Mouse (Mus musculus) ES-Bruce4 (cell line): Measurements from ENCODE around the gene Slc5a7. TPM values are rescaled to one million over a fixed set of nuclear protein-coding genes. Genes with fewer than 3 reads are reported as not detected.

Experiments
- H3K27ac ChIP-seq: 2 replicates; pipeline ENCODE4 v1.5.1; 2012; ENCODE audit warnings: low read length, inconsistent platforms; ENCODE audit not compliant: insufficient read depth
- H3K27me3 ChIP-seq: 2 replicates; pipeline ENCODE4 v1.6.1; 2012; ENCODE audit warnings: mild to moderate bottlenecking, low read length, inconsistent platforms; ENCODE audit not compliant: control insufficient read depth, poor library complexity, insufficient read depth, severe bottlenecking
- H3K36me3 ChIP-seq: 2 replicates; pipeline ENCODE4 v1.6.1; 2012; ENCODE audit warnings: inconsistent platforms, mild to moderate bottlenecking, low read length, moderate library complexity; ENCODE audit not compliant: control insufficient read depth, poor library complexity, insufficient read depth, severe bottlenecking
- H3K4me1 ChIP-seq: one replicate; pipeline ENCODE4 v1.8.1; 2011; ENCODE audit warnings: low read length; ENCODE audit not compliant: control insufficient read depth, insufficient read depth
- H3K4me3 ChIP-seq: 2 replicates; pipeline ENCODE4 v1.5.1; 2011; ENCODE audit warnings: low read depth, mild to moderate bottlenecking, low read length
- H3K9ac ChIP-seq: 2 replicates; pipeline ENCODE4 v1.6.1; 2012; ENCODE audit warnings: low read depth, mild to moderate bottlenecking, inconsistent platforms; ENCODE audit not compliant: poor library complexity, severe bottlenecking
- H3K9me3 ChIP-seq: replicated peaks from 2 replicates; pipeline ENCODE4 v1.6.1; 2012; ENCODE audit warnings: mild to moderate bottlenecking, low read length, inconsistent platforms; ENCODE audit not compliant: control insufficient read depth, poor library complexity, insufficient read depth, severe bottlenecking
- CTCF ChIP-seq: IDR thresholded peaks from one replicate; pipeline ENCODE4 v1.8.1; 2011; ENCODE audit warnings: low read depth, low read length
- EP300 ChIP-seq: IDR thresholded peaks from 2 replicates; pipeline ENCODE4 v1.6.1; 2011; ENCODE audit warnings: low read depth, low read length; ENCODE audit not compliant: insufficient read depth
- POLR2A ChIP-seq: IDR thresholded peaks from one replicate; pipeline ENCODE4 v1.8.1; 2011; ENCODE audit warnings: low read length; ENCODE audit not compliant: insufficient read depth
- polyA plus RNA-seq: library from polyadenylated mRNA; stranded (reverse); fragments of >200 nt; gene quantifications from 2 replicates; pipeline ENCODE4 v1.2.4, GENCODE M21; 2011; ENCODE audit warnings: low read depth; ENCODE audit not compliant: missing spikeins, insufficient read depth, insufficient read length

The Slc5a7 gene
- polyA plus RNA-seq, result 0.64 and 1.9 TPM in 2 replicates

DNA sequence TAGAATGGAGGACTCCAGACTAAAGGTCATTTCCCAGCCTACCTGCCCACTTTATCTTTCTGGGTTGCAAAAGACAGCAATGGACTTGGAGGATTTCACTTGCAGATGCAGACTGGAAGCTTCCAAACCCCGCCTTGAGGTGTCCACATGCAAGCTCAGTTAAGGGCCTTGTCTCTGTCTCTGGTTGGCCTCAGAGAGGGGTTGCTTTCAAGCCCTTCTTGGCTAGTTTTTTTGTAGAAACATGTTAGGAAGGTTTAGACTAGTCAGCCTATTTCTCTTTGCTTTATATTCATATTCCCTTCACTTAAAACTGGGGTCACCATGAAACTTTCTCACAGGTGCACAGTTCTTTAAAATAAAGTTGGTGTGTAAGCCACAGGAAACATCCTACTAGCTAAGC lies at the start of gene Slc5a7:
Slc5a7 (minus strand) TSS at position 101 of the 400 bp plus-strand sequence.
- Histone ChIP-seq H3K9me3 (no peaks in the 10 kb centered on the region), H3K27me3 (no peaks in the 10 kb centered on the region)

DNA sequence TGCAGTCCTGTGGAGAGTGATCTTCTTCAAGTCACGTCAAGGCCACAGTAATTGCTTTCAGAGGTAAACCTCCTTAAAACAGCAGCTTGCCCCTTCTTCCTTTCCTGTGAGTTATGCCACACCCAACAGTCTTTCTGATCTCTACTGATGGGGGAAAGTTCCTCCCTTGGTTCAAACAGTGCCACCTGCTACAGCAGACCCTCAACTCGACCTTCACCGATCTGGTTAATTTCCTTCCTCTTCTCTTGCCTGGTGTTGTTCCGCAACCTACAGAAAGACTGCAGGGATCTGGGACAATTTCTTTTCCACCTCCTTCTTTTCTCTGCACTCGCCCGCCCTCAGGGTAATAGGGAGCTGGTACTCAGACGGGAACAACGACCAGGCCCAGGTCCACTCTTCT lies 48.8 kb upstream of the Slc5a7 start:
- Histone ChIP-seq H3K27ac (no peak overlapping the region), H3K4me3 (no peak overlapping the region), H3K27me3 (no peaks in the 10 kb centered on the region), H3K36me3 (no peaks in the 10 kb centered on the region), H3K9me3 (no peaks in the 10 kb centered on the region), H3K4me1 (no peaks in the 10 kb centered on the region), H3K9ac (no peak overlapping the region)
- no peak for TF ChIP-seq EP300
- no peak for TF ChIP-seq POLR2A
- TF ChIP-seq CTCF, result no peak

More for the DNA sequence above, at the start of gene Slc5a7:
- Histone ChIP-seq H3K9ac (0 out of 2 replicates have a peak within 1 kb of the TSS, but pooled peaks have one; percentile 35), H3K4me3 (peak within 1 kb of the TSS; percentile 53), H3K36me3 (no peaks in the 10 kb centered on the region), H3K27ac (no peak within 1 kb of the TSS), H3K4me1 (no peaks in the 10 kb centered on the region)
- TF ChIP-seq EP300, result no peak
- TF ChIP-seq CTCF, result no peak
- TF ChIP-seq POLR2A, result no peak

DNA sequence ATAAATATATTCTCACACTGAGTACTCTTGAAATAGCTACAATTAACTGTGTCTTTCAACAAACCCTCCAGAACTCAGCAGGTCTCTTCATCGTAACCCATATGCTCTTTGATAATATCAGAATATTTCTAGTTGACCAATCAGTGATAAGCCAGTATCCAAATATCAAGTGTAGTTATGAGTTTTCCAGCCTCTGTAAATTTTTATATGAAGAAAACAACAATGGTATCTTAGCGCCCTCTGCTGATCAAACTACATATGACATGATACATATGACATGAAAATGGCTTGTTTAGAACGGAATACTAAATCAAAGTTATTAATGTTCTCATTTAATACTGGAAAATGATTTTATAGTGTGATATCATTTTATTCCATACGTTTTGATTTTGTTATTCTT lies 44.6 kb upstream of the Slc5a7 start:
- Histone ChIP-seq H3K9ac (no peak overlapping the region), H3K9me3 (no peaks in the 10 kb centered on the region), H3K27me3 (no peaks in the 10 kb centered on the region), H3K27ac (no peak overlapping the region), H3K4me1 (peaks cover 1% of the 10 kb centered on the region), H3K36me3 (no peaks in the 10 kb centered on the region), H3K4me3 (no peak overlapping the region)
- TF ChIP-seq POLR2A (no peak), CTCF (no peak), EP300 (no peak)

DNA sequence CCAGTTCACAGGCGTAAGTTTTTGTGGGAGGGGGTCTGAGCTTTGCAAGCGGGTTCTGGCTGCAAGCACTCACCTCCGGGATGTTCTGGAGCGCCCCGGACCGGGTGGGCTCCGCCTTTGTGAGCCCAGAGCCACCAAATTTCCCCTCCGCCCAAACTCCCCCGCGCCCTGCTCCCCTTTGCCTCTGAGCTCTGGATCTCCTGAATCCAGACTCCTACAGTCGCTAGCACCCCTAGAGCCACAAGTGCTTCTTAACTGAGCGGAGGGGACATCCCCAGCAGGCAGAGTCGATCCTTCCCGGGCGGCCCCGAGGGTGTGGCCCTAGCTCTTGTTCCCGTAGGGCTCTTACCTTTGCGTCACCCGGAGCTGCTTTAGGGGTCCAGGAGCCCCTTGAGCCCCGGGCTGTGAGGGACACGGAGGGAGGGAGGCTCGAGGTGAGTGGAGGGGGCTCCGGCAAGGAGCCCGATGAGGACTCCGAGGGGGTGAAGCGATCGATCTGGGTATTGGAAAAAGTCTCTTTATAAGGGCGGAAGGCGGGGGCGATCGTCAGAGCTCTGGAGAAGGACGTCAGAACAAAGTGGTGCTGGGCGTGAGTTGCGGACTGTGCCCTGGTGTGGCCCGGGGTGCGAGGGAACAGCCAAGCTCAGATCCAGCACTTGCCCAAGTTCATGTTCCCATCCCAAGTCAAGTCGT lies 456 bp downstream of the Slc5a7 start:
- Histone ChIP-seq H3K9me3 (no peaks in the 10 kb centered on the region), H3K9ac (0 out of 2 replicates have a peak overlapping the region, but pooled peaks have one; percentile 35), H3K36me3 (no peaks in the 10 kb centered on the region), H3K27me3 (no peaks in the 10 kb centered on the region), H3K27ac (no peak overlapping the region), H3K4me3 (peak overlapping the region; percentile 53), H3K4me1 (no peaks in the 10 kb centered on the region)
- TF ChIP-seq EP300 (no peak), POLR2A (no peak), CTCF (no peak)

DNA sequence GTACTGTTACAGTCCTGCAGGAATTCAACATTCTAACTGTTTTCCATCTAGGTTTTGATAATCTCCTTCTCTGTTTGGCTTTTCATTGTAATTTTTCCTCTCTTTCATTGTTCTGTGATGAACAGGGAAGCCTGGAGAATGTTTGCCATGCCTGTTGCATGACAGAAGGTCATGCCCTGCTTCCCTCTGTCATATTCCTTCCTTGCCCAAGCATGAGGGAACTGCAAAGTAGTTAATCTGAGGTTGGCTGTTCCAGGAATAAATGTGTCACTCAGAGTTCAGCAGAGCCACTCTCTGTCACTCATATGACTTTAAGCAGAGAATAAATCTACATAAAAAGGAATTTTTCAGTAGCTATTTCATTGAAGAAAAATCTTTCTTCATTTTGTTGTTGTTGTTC lies 48.1 kb downstream of the Slc5a7 start:
- no peaks in the 10 kb centered on the region for H3K4me1 ChIP-seq
- no peaks in the 10 kb centered on the region for H3K9me3 ChIP-seq
- H3K36me3 ChIP-seq, result no peaks in the 10 kb centered on the region
- no peaks in the 10 kb centered on the region for H3K27me3 ChIP-seq
- TF ChIP-seq CTCF (no peak), EP300 (no peak), POLR2A (no peak)
- H3K4me3 ChIP-seq, result no peak overlapping the region
- no peak overlapping the region for H3K27ac ChIP-seq
- H3K9ac ChIP-seq, result no peak overlapping the region

DNA sequence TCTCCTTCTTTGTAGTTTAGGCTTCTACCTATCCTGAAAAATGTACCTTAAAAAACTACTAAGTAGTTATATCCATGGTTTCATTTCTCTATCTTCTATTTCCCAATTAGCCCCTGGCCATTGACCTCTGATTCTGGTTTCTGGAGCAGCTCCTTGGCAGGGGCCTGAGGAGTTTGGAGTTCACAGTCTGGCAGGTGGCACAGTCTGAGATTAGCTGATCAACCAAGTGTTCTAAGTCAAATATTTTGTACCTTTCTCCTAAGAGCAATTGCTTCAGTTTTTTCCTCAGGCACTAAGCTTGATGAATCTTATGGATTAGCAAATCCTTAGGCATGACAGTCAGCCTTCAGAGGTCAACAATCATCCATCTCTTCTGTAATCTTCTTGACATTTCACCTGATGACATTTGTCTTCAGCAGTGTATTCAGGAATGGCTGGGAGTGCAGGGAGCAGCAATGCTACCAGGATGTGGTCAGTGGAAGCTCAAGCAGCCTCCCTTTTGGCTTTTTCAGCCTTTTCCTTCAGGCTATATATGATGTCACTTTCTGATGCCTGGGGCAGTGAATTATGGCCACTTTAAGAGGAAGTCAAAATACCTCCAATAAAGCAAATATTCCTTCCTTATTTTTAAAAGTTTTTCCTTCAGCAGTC lies 55.1 kb downstream of the Slc5a7 start:
- Histone ChIP-seq H3K9me3 (no peaks in the 10 kb centered on the region), H3K4me1 (no peaks in the 10 kb centered on the region), H3K27ac (no peak overlapping the region), H3K9ac (no peak overlapping the region), H3K36me3 (no peaks in the 10 kb centered on the region), H3K27me3 (no peaks in the 10 kb centered on the region), H3K4me3 (no peak overlapping the region)
- TF ChIP-seq EP300 (no peak), POLR2A (no peak), CTCF (no peak)
